Mouse (Mus musculus): ENCODE data around the gene Sugp1.

Sugp1 gene

DNA sequence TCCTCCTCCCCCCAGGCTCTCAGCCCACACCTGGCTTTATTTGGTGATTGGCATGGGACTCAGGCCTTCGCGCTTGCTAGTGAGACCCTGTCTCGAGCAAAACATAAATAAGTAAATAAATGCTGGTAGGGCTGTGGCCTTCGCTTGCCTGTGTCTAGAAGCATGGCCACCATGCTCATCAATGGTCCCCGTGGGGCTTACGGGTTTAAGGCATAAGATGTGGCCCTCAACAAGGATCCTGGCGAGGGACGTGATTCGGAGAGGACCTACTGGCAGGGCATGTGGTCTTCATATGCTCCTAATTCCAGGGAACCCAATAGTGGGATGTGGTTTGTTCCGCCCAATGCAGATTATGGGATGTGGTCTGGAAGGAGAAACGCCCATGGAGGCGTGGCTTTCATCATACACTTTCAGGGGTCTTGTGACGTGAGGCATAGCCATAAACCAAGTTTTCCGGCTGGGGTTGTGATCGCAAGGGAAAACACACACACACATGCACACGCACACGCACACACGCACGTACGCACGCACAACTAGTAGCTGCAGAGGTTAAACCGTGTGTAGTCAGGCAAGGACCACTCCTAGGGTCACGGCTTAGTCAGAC, 68.7 kb downstream of the Sugp1 start:
- no peak for DNase-seq (ENCODE audit: low read depth, low spot score)

DNA sequence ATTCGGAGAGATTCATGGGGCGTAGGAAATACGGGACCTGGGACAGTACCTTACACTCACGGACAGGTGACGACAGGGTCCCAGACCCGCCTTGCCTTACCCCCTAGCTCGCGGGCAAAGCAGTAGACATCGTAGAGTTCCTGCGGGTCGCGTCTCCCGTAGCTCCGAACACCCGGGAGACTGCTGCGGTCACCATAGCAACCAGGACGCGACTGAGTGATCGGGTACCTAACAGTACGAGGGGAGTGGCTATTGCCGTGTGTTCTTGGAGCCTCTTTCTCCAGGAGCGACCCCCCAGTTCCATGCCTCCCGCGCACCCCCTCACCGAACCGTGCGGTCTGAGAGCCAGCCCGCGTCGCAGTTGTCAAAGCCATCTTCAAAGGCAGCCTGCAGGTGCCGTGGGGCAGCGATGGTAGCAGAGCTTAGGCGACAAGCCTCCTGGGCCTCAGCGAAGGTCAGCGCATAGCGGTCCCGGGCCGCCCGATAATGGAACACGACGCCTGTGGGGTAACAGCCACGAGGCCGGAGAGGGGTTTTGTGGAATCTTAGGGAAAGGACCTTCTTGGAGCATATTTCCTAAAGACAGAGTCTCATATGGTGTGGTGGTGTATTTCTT, 69.9 kb downstream of the Sugp1 start:
- DNase-seq (ENCODE audit: low read depth, low spot score) = no peak

DNA sequence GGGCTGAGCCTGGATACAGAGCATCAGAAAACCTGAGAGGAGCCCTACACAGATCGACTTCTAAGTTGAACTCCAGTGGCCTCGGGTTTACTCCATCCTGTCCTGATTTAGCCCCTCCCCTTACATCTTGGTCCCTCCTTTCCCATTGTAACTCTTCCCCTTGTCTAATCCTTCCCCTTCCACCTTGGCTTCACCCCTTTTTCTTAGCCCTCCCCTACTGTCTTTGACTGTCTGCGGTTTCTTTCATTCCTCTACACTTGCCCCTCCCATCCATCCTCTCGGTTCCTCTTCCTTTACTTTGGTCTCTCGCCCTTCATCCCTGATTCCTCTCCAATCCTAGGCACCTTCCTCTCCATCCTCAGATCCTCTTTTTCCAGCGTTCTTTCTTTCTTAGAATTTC, 71.9 kb downstream of the Sugp1 start:
- no peak for DNase-seq (ENCODE audit: low read depth, low spot score)

DNA sequence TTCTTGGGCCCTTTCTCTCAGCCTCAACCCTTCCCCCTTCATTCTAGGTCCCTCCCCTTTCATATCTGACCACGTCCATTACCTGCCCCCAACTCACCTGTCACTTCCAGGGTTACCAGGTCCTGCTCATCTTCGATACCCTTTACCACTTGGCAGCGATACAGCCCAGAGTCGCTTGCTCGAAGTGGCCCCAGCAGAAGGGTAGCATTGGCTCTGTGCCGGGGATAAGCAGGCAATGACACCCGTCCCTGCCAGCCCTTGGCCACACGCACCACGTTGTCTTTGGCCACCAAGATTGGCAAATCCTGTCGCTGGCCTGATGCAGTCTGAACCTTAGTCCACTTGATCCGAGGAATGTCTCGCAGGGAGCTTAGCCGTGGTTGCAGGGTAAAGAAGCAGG, 72.3 kb downstream of the Sugp1 start:
- DNase-seq (ENCODE audit: low read depth, low spot score) = no peak

DNA sequence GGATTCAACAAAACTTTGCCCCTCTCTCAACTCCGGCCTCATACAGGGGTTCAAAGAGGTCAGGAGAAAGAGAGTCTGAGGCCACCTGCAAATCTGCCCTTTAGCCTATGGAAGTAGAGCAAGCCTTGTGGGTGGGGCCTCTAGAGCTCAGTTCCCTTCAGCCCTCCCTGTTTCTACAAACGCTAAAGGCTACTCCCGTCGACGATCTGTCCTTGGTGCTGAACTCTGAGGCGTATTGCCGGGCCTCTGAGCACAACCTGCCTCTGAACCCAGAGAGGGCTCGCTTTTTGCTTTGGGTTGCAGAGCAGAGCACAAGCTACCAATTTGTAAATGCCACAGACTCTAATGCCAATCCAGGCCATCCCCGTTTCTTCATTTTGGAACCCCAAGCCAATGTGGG, 75.0 kb downstream of the Sugp1 start:
- DNase-seq (ENCODE audit: low read depth, low spot score) = no peak

DNA sequence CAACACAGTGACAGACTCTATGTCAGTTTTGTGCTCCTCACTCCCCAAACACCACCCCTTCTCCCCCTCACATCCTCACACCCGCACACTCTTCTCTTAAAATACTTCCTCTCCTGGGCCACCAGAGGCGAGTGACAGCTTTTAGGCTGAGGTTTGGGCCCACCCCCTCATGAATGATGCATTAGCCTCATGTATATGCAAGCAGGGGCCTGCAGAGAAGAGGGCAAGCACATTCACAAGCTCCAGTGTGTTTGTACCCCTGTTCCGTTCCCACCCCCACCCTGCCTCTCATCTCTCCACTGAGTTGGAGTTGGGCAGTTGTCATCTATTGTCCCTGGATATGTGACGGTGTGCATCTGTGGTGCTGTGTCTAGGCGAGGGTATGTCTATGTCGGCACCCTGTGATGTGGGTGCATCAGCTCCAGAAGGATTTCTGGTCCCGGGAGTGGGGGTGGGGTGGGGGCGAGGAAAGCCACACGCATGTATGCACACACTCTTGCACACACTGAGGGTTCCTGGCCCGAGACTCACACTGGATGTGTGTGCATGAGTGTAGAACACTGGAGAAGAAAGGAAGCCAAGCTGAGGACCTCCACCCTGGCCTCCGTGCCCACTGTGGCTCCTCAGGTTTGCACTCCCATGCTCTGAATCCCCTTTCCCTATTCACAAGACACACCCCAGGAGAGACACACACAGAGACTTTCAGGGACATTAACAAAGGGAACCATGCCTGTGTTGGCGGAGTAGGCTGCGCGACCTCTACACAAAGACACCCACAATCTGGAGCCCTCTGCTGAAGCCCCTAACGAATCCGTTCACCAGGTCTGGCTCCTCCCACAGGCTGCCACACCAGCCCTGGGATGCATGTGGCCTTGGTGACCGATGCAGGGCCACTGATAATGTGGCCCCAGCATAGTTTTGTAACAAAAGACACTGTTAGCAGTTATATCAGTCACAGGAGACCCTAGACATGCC, 76.4 kb downstream of the Sugp1 start:
- DNase-seq (ENCODE audit: low read depth, low spot score) = no peak

DNA sequence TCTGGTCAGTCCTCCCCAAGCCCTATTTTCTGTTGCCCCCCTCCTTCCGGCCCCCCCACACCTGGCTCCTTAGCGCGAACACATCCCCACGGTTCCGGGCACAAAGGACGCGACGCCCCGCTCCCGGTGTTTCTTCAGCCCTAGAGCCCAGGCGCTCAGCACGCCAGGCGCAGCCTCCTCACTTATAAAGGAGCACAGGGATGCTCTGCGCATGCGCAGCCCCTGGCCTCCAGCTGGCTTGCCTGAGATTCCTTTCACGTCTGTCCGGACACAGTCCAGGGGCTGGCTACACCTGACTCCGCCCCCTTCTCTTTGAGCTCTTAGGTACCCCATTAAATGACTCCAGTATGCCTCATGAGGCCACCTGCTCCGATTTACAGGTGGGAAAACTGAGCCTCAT, 78.1 kb downstream of the Sugp1 start, which contains the start of gene Ncan:
TSS of gene Ncan (minus strand) at position 207 of the 400 bp plus-strand sequence.
- peak; percentile 79 for DNase-seq (ENCODE audit: low read depth, low spot score)
